Mouse (Mus musculus): ENCODE measurements around the gene Agbl4.

DNA sequence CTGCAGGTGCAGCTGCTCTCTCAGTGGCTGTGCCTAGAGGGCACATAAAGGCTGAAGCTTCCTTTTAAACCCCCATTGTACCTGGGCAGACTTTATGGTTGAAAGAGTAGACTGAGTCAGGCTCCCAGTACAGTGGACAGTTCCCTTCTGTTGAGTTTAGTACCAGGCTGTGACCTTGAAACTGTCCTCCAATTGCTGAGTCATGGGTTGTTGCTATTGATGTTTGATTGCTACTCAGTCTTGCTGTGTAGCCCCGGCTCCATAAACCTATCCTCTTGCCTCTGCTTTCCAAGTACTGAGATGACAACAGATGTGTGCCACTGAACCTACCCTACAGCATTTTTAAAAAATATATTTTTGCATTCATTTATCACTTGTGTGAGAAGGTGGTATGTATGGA lies 1190.8 kb downstream of the Agbl4 start:
- TF ChIP-seq POLR2A (IDR thresholded peaks at IDR 0.05; ENCODE audit: control insufficient read depth, low read depth, low read length), result no peak
- TF ChIP-seq CTCF (IDR thresholded peaks at IDR 0.05; ENCODE audit: control insufficient read depth, insufficient read depth, insufficient replicate concordance, low read depth, low read length), result no peak

Measured in testis, adult 2 months (tissue).